Mouse (Mus musculus): ENCODE results near the gene Klf16. TPM values are rescaled to one million over a fixed set of nuclear protein-coding genes. Genes with fewer than 3 reads are reported as not detected.

Gene Klf16
- polyA plus RNA-seq, 1 experiment from 2014 or later = 5.5 TPM

DNA sequence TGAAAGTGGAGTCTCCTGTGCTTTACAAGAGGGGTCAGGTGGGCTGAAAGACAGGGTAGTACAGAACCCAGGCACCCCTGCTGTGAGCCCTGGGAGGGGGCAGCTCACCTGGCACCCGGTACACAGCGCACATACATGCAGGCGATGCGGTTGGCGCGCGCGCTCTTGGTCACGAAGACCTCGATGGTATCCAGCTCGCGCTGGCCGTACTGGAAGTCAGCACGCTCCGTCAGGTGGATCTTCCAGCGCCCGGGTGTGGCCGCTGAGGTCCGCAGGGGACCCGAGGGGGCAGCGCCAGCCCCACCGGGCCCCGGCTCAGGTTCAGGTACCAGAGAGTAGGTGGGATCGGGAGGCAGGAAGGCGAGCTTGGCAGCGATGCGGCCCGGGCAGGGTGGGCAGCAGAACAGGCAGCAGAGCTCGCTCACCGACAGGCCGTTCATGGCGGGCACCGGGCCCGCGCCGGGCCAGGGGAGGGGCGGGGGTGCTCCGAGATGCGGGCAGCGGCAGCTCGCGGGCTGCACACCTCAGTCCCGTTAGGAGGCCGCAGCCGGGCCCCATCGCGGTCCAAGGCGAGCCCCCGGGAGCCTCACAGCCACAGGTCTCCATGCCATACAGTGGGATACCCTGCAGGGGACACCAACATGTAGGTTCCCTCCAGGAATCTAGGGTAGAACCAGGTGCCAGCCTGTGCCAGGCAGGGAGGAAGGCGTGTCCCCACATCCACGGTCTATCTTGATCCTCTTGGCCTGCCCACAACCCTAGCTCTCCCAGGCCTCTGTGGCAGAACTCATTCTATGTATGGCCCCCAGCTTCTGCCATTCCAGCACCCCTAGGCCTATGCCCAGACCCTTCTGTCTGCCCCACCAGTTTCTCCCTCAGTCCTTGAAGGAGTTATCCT is 9.5 kb upstream of the Klf16 start:
- ATAC-seq (replicated peaks; ENCODE audit: insufficient number of reproducible peaks, low FRiP score, low TSS enrichment, low read depth) (no peak), DNase-seq (ENCODE audit: low spot score) (no peak)
- H3K4me2 ChIP-seq (ENCODE audit: low read depth, low read length) = peak overlapping the region; percentile 21
- H3K4me3 ChIP-seq (ENCODE audit: low read depth, low read length) = no peak overlapping the region
- 0 out of 2 replicates have a peak overlapping the region, but pooled peaks have one; percentile 47 for H3K27ac ChIP-seq (replicated peaks; ENCODE audit: low read depth, low read length)
- H3K27me3 ChIP-seq (ENCODE audit: control insufficient read depth, insufficient read depth, low read length) = no peaks in the 10 kb centered on the region
- 0 out of 2 replicates have a peak overlapping the region, but pooled peaks have one; percentile 18 for H3K9ac ChIP-seq (replicated peaks; ENCODE audit: low read length)
- WGBS = 95% methylated on average over 46 of the region's 51 CpGs
- peaks cover 6% of the 10 kb centered on the region for H3K4me1 ChIP-seq (ENCODE audit: control insufficient read depth, insufficient read depth, low read length)
- peaks cover 2% of the 10 kb centered on the region; the same call in 1 of the 2 replicates for H3K36me3 ChIP-seq (replicated peaks; ENCODE audit: control insufficient read depth, insufficient read depth, low read depth, low read length)
- no peaks in the 10 kb centered on the region for H3K9me3 ChIP-seq (replicated peaks; ENCODE audit: control insufficient read depth, low read length)

DNA sequence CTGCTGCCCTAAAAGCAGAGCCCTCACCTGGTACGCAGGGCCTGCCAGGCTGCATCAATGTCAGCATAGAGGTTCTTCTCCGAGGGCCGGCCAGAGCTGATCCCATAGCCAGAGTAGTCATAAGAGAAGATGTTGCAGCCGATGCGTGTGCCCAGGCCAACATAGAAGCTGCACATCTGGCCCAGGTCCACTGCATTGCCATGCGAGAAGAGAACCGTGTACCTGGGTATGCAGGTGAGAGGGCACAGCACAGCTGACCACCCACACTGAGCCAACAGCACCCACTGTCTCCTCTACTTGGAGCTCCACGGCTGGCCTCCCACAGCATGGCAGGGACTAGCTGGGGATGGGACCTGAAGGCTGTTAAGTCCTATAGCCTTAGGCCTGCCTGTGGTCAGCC is 8.5 kb upstream of the Klf16 start:
- Histone ChIP-seq H3K9ac (replicated peaks; ENCODE audit: low read length) (no peak overlapping the region), H3K4me2 (ENCODE audit: low read depth, low read length) (no peak overlapping the region; the same call in 1 of the 2 replicates), H3K36me3 (replicated peaks; ENCODE audit: control insufficient read depth, insufficient read depth, low read depth, low read length) (peaks cover 2% of the 10 kb centered on the region; the same call in 1 of the 2 replicates), H3K9me3 (replicated peaks; ENCODE audit: control insufficient read depth, low read length) (no peaks in the 10 kb centered on the region), H3K27me3 (ENCODE audit: control insufficient read depth, insufficient read depth, low read length) (no peaks in the 10 kb centered on the region), H3K4me1 (ENCODE audit: control insufficient read depth, insufficient read depth, low read length) (peaks cover 6% of the 10 kb centered on the region), H3K27ac (replicated peaks; ENCODE audit: low read depth, low read length) (no peak overlapping the region), H3K4me3 (ENCODE audit: low read depth, low read length) (no peak overlapping the region)
- ATAC-seq (replicated peaks; ENCODE audit: insufficient number of reproducible peaks, low FRiP score, low TSS enrichment, low read depth) (no peak), DNase-seq (ENCODE audit: low spot score) (no peak)
- WGBS = 93% methylated on average over 8 of the region's 8 CpGs

DNA sequence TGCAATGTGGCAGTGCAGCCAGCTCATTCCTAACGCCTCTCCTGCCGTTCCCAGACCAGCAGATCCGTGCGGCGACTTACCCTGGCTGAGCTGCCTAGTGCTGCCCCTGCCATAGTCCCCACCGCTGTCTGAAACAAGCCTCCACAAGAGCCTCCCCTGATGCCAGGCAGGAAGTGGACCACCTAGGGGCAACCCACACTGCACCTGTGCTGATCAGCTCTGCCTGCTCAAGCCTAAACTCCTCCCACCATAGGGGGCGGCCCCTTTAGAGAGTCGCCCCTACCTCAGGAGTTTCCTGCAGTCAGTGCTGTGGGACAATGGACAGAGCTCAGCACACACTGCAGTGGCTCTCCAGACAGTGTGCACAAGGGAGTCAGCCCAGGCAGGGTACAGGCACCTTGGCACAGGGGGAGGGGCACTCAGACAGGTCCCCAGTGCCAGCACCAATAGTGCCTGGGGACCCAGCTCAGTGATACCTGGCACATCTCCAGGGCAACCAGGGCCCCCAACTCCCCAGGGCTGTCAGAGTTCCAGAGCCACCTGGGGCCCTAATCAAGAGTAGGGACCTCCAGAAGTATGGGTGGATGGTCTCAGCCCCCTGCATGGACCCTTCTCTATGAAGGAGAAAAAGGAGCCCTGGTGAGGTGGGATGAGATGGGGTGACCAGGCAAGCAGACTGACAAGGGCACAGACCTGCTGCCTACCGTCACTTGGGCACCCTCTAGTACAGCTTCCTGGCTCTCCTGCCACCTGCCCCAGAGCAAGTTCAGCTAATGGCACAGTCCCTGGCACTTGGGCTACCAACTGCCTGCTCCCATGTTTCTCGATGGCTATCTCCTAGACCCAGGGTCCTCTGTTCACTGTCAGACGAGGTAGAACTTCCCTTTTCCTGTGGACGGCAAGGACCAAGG is 7.8 kb upstream of the Klf16 start:
- Histone ChIP-seq H3K27me3 (ENCODE audit: control insufficient read depth, insufficient read depth, low read length) (no peaks in the 10 kb centered on the region), H3K9me3 (replicated peaks; ENCODE audit: control insufficient read depth, low read length) (no peaks in the 10 kb centered on the region), H3K4me1 (ENCODE audit: control insufficient read depth, insufficient read depth, low read length) (peaks cover 6% of the 10 kb centered on the region), H3K4me3 (ENCODE audit: low read depth, low read length) (no peak overlapping the region), H3K9ac (replicated peaks; ENCODE audit: low read length) (no peak overlapping the region), H3K36me3 (replicated peaks; ENCODE audit: control insufficient read depth, insufficient read depth, low read depth, low read length) (peaks cover 2% of the 10 kb centered on the region; the same call in 1 of the 2 replicates), H3K27ac (replicated peaks; ENCODE audit: low read depth, low read length) (no peak overlapping the region), H3K4me2 (ENCODE audit: low read depth, low read length) (no peak overlapping the region; the same call in 1 of the 2 replicates)
- ATAC-seq (replicated peaks; ENCODE audit: insufficient number of reproducible peaks, low FRiP score, low TSS enrichment, low read depth) (0 out of 2 replicates have a peak, but pooled peaks have one; percentile 11), DNase-seq (ENCODE audit: low spot score) (no peak)
- 79% methylated on average over 12 of the region's 12 CpGs for WGBS

DNA sequence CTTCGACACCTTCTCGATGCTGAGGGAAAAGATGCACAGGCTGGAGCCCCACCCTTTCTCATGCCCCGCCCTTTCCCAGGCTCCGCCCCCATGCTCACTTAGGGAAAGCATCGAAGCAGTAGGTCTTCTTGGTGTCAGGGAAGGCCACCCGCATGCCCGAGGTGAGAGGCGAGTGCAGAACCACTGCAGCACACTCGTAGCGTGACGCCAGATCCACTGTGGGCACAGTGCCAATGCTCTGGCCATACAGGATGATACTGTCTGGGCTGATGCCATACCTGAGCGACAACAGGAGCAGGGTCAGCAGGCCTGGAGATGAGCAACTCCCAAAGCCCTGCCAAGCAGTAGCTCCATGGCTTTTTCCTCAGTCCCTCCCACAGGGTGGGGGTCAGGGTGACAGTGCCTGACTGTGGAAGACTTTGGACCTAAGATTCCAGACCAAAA is 6.9 kb upstream of the Klf16 start:
- peaks cover 2% of the 10 kb centered on the region; the same call in 1 of the 2 replicates for H3K36me3 ChIP-seq (replicated peaks; ENCODE audit: control insufficient read depth, insufficient read depth, low read depth, low read length)

DNA sequence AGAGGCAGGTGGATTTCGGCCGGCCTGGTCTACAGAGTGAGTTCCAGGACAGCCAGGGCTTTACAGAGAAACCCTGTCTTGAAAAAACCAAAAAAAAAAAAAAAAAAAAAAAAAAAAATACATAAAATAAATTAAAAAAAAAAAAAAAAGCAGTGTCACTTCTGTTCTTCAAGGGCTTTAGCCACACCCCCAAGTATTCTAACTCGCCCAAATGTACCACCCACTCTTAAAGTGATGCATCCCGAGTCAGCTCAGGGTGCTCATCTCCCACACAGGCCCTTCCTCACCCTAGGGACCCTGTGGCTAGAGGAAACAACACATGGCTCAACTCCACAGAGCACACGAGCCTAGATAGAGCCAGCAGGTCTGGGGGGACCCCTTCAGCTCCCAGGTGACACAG is 5.9 kb upstream of the Klf16 start:
- WGBS = 86% methylated on average over 5 of the region's 5 CpGs
- H3K4me1 ChIP-seq (ENCODE audit: control insufficient read depth, insufficient read depth, low read length) = no peaks in the 10 kb centered on the region; the same call in none of the 2 replicates
- H3K4me2 ChIP-seq (ENCODE audit: low read depth, low read length) = no peak overlapping the region
- no peaks in the 10 kb centered on the region for H3K27me3 ChIP-seq (ENCODE audit: control insufficient read depth, insufficient read depth, low read length)
- H3K27ac ChIP-seq (replicated peaks; ENCODE audit: low read depth, low read length) = no peak overlapping the region
- DNase-seq (ENCODE audit: low spot score) (no peak), ATAC-seq (replicated peaks; ENCODE audit: insufficient number of reproducible peaks, low FRiP score, low TSS enrichment, low read depth) (no peak)
- peaks cover 2% of the 10 kb centered on the region; the same call in 1 of the 2 replicates for H3K36me3 ChIP-seq (replicated peaks; ENCODE audit: control insufficient read depth, insufficient read depth, low read depth, low read length)
- H3K9ac ChIP-seq (replicated peaks; ENCODE audit: low read length) = no peak overlapping the region
- H3K9me3 ChIP-seq (replicated peaks; ENCODE audit: control insufficient read depth, low read length) = no peaks in the 10 kb centered on the region
- no peak overlapping the region for H3K4me3 ChIP-seq (ENCODE audit: low read depth, low read length)

More for the DNA sequence above, 6.9 kb upstream of the Klf16 start:
- Histone ChIP-seq H3K27ac (replicated peaks; ENCODE audit: low read depth, low read length) (no peak overlapping the region), H3K9me3 (replicated peaks; ENCODE audit: control insufficient read depth, low read length) (no peaks in the 10 kb centered on the region), H3K4me2 (ENCODE audit: low read depth, low read length) (no peak overlapping the region), H3K4me3 (ENCODE audit: low read depth, low read length) (no peak overlapping the region), H3K9ac (replicated peaks; ENCODE audit: low read length) (no peak overlapping the region), H3K4me1 (ENCODE audit: control insufficient read depth, insufficient read depth, low read length) (peaks cover 4% of the 10 kb centered on the region), H3K27me3 (ENCODE audit: control insufficient read depth, insufficient read depth, low read length) (no peaks in the 10 kb centered on the region)
- ATAC-seq (replicated peaks; ENCODE audit: insufficient number of reproducible peaks, low FRiP score, low TSS enrichment, low read depth) (no peak), DNase-seq (ENCODE audit: low spot score) (no peak)
- WGBS = 69% methylated on average over 12 of the region's 12 CpGs

DNA sequence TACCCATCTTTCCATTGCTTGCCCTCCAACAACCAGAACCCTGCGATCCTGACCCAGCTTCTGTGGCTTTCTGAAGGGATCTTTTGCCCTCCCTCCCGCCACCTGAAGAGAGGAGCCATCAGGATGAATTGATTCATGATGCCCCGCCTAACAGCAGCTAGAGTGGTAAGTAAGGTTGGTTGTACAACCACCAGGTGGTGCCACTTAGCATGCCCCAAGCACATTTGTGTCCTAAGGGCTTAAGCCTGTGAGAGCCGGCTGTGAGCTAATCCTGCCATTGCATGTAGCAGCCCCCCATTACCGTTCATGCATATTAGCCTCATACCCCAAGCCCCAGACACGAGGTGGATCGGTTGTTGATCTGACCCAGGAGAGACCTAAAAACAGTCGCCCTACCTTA is 1.8 kb upstream of the Klf16 start:
- Histone ChIP-seq H3K36me3 (replicated peaks; ENCODE audit: control insufficient read depth, insufficient read depth, low read depth, low read length) (peaks cover 2% of the 10 kb centered on the region; the same call in 1 of the 2 replicates), H3K27me3 (ENCODE audit: control insufficient read depth, insufficient read depth, low read length) (no peaks in the 10 kb centered on the region), H3K4me3 (ENCODE audit: low read depth, low read length) (no peak overlapping the region; the same call in 1 of the 2 replicates), H3K27ac (replicated peaks; ENCODE audit: low read depth, low read length) (no peak overlapping the region), H3K9ac (replicated peaks; ENCODE audit: low read length) (no peak overlapping the region), H3K4me2 (ENCODE audit: low read depth, low read length) (peak overlapping the region; percentile 16), H3K4me1 (ENCODE audit: control insufficient read depth, insufficient read depth, low read length) (no peaks in the 10 kb centered on the region; the same call in none of the 2 replicates), H3K9me3 (replicated peaks; ENCODE audit: control insufficient read depth, low read length) (no peaks in the 10 kb centered on the region)
- DNase-seq (ENCODE audit: low spot score) (peak; percentile 69), ATAC-seq (replicated peaks; ENCODE audit: insufficient number of reproducible peaks, low FRiP score, low TSS enrichment, low read depth) (no peak)
- WGBS = 9% methylated on average over 8 of the region's 8 CpGs

DNA sequence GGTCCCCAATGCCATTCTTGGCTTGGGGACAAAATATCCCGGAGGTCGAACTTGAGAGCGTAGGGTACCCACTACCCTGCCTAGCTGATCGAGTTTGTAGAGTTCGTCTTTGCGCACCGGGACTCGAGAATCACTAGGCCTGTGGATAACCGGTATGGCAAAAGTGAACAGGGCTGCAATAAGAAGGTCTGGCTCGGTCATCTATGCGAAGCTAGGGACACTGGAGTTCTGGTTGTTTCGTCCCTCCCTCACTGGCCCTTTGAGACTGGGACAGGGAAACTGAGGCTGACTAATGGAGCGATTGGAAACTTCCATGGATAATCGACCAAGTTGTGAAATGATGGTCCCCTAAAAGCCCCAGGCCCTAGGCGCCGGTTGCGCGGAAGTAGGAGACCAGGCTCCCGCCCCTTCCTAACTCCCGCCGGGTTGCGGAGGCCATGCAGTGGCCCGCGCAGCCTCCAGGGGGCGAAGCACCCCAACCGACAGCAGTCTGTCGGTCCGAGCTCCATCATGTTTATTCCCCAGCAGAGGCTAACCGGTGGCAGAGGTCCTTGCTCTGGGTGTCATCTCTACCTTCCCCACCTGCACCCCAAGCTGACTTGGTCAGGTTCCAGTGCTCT is 1.1 kb upstream of the Klf16 start:
- Histone ChIP-seq H3K4me3 (ENCODE audit: low read depth, low read length) (peak overlapping the region; percentile 78), H3K27ac (replicated peaks; ENCODE audit: low read depth, low read length) (peak overlapping the region; percentile 74), H3K9me3 (replicated peaks; ENCODE audit: control insufficient read depth, low read length) (no peaks in the 10 kb centered on the region), H3K4me2 (ENCODE audit: low read depth, low read length) (peak overlapping the region; percentile 98), H3K9ac (replicated peaks; ENCODE audit: low read length) (peak overlapping the region; percentile 45), H3K4me1 (ENCODE audit: control insufficient read depth, insufficient read depth, low read length) (no peaks in the 10 kb centered on the region; the same call in none of the 2 replicates), H3K27me3 (ENCODE audit: control insufficient read depth, insufficient read depth, low read length) (no peaks in the 10 kb centered on the region), H3K36me3 (replicated peaks; ENCODE audit: control insufficient read depth, insufficient read depth, low read depth, low read length) (no peaks in the 10 kb centered on the region)
- peak; percentile 14; the same call in 1 of the 2 replicates for ATAC-seq (replicated peaks; ENCODE audit: insufficient number of reproducible peaks, low FRiP score, low TSS enrichment, low read depth)
- peak; percentile 81 for DNase-seq (ENCODE audit: low spot score)
- under 1% methylated on average over 29 of the region's 29 CpGs for WGBS
